Mouse (Mus musculus): Measurements from ENCODE around the gene Olfr1219. TPM values are rescaled to one million over a fixed set of nuclear protein-coding genes. Genes with fewer than 3 reads are reported as not detected.

Gene Olfr1219
- polyA plus RNA-seq (2015; fragmentation: Nextera tagmentation; extraction: Ambion mirVana): not detected in 2 replicates

- H3K4me1 ChIP-seq (ENCODE audit: control insufficient read depth, insufficient read depth, low read length): no peaks in the 10 kb centered on the region
- no peaks in the 10 kb centered on the region for H3K9me3 ChIP-seq (replicated peaks; ENCODE audit: control insufficient read depth, low read length)
- no peak for ATAC-seq (replicated peaks; ENCODE audit: extremely low read depth, insufficient read depth, low FRiP score)
- H3K27ac ChIP-seq (ENCODE audit: low read length): no peak within 1 kb of the TSS
- H3K4me3 ChIP-seq (ENCODE audit: low read length): no peak within 1 kb of the TSS
- no peak within 1 kb of the TSS for H3K4me2 ChIP-seq (ENCODE audit: low read depth, low read length)
- H3K36me3 ChIP-seq (ENCODE audit: control insufficient read depth, insufficient read depth): no peaks in the 10 kb centered on the region
- H3K9ac ChIP-seq (ENCODE audit: low read length): no peak within 1 kb of the TSS
- WGBS: 45% methylated on average over 1 of the region's 1 CpGs
- H3K27me3 ChIP-seq (ENCODE audit: control insufficient read depth, insufficient read depth, low read length): no peaks in the 10 kb centered on the region
Measured at GRCm38 (mm10) chr2:89083413-89083812, at the start of gene Olfr1219. TSS of gene Olfr1219 (minus strand) at chr2:89083513.

GRCm38 (mm10) chr2:89132954-89133353 is 49.6 kb upstream of the Olfr1219 start, which contains the start of gene Olfr1222:
TSS of gene Olfr1222 (minus strand) at chr2:89133054.
- Histone ChIP-seq H3K4me3 (ENCODE audit: low read length) (no peak within 1 kb of the TSS), H3K4me1 (ENCODE audit: control insufficient read depth, insufficient read depth, low read length) (no peaks in the 10 kb centered on the region), H3K9ac (ENCODE audit: low read length) (no peak within 1 kb of the TSS), H3K9me3 (replicated peaks; ENCODE audit: control insufficient read depth, low read length) (no peaks in the 10 kb centered on the region), H3K27me3 (ENCODE audit: control insufficient read depth, insufficient read depth, low read length) (no peaks in the 10 kb centered on the region), H3K27ac (ENCODE audit: low read length) (no peak within 1 kb of the TSS), H3K4me2 (ENCODE audit: low read depth, low read length) (no peak within 1 kb of the TSS), H3K36me3 (ENCODE audit: control insufficient read depth, insufficient read depth) (no peaks in the 10 kb centered on the region)
- WGBS: 24% methylated on average over 3 of the region's 3 CpGs
- no peak for ATAC-seq (replicated peaks; ENCODE audit: extremely low read depth, insufficient read depth, low FRiP score)

GRCm38 (mm10) chr2:89117183-89117582 is 33.9 kb upstream of the Olfr1219 start, which contains the start of gene Olfr1221:
TSS of gene Olfr1221 (minus strand) at chr2:89117283.
- no peak for ATAC-seq (replicated peaks; ENCODE audit: extremely low read depth, insufficient read depth, low FRiP score)
- no peak within 1 kb of the TSS for H3K4me2 ChIP-seq (ENCODE audit: low read depth, low read length)
- H3K27ac ChIP-seq (ENCODE audit: low read length): no peak within 1 kb of the TSS
- WGBS: 73% methylated on average over 2 of the region's 2 CpGs
- H3K36me3 ChIP-seq (ENCODE audit: control insufficient read depth, insufficient read depth): no peaks in the 10 kb centered on the region
- no peak within 1 kb of the TSS for H3K9ac ChIP-seq (ENCODE audit: low read length)
- H3K4me1 ChIP-seq (ENCODE audit: control insufficient read depth, insufficient read depth, low read length): no peaks in the 10 kb centered on the region
- H3K4me3 ChIP-seq (ENCODE audit: low read length): no peak within 1 kb of the TSS
- H3K27me3 ChIP-seq (ENCODE audit: control insufficient read depth, insufficient read depth, low read length): no peaks in the 10 kb centered on the region
- no peaks in the 10 kb centered on the region for H3K9me3 ChIP-seq (replicated peaks; ENCODE audit: control insufficient read depth, low read length)

GRCm38 (mm10) chr2:89106735-89107134 is 23.4 kb upstream of the Olfr1219 start, which contains the start of gene Olfr1220:
TSS of gene Olfr1220 (minus strand) at chr2:89106835.
- Histone ChIP-seq H3K36me3 (ENCODE audit: control insufficient read depth, insufficient read depth) (no peaks in the 10 kb centered on the region), H3K4me2 (ENCODE audit: low read depth, low read length) (no peak within 1 kb of the TSS), H3K9ac (ENCODE audit: low read length) (no peak within 1 kb of the TSS), H3K27me3 (ENCODE audit: control insufficient read depth, insufficient read depth, low read length) (no peaks in the 10 kb centered on the region), H3K4me3 (ENCODE audit: low read length) (no peak within 1 kb of the TSS), H3K4me1 (ENCODE audit: control insufficient read depth, insufficient read depth, low read length) (no peaks in the 10 kb centered on the region), H3K27ac (ENCODE audit: low read length) (no peak within 1 kb of the TSS), H3K9me3 (replicated peaks; ENCODE audit: control insufficient read depth, low read length) (no peaks in the 10 kb centered on the region)
- ATAC-seq (replicated peaks; ENCODE audit: extremely low read depth, insufficient read depth, low FRiP score): no peak
- WGBS: 70% methylated on average over 3 of the region's 3 CpGs

GRCm38 (mm10) chr2:89105651-89106050 is 22.3 kb upstream of the Olfr1219 start:
- Histone ChIP-seq H3K4me2 (ENCODE audit: low read depth, low read length) (no peak overlapping the region), H3K4me3 (ENCODE audit: low read length) (no peak overlapping the region), H3K9ac (ENCODE audit: low read length) (no peak overlapping the region), H3K27ac (ENCODE audit: low read length) (no peak overlapping the region), H3K4me1 (ENCODE audit: control insufficient read depth, insufficient read depth, low read length) (no peaks in the 10 kb centered on the region), H3K36me3 (ENCODE audit: control insufficient read depth, insufficient read depth) (no peaks in the 10 kb centered on the region), H3K9me3 (replicated peaks; ENCODE audit: control insufficient read depth, low read length) (no peaks in the 10 kb centered on the region), H3K27me3 (ENCODE audit: control insufficient read depth, insufficient read depth, low read length) (no peaks in the 10 kb centered on the region)
- no peak for ATAC-seq (replicated peaks; ENCODE audit: extremely low read depth, insufficient read depth, low FRiP score)

- Histone ChIP-seq H3K27me3 (ENCODE audit: control insufficient read depth, insufficient read depth, low read length) (no peaks in the 10 kb centered on the region), H3K9ac (ENCODE audit: low read length) (no peak overlapping the region), H3K9me3 (replicated peaks; ENCODE audit: control insufficient read depth, low read length) (no peaks in the 10 kb centered on the region), H3K27ac (ENCODE audit: low read length) (no peak overlapping the region), H3K4me3 (ENCODE audit: low read length) (no peak overlapping the region), H3K36me3 (ENCODE audit: control insufficient read depth, insufficient read depth) (no peaks in the 10 kb centered on the region), H3K4me2 (ENCODE audit: low read depth, low read length) (no peak overlapping the region), H3K4me1 (ENCODE audit: control insufficient read depth, insufficient read depth, low read length) (no peaks in the 10 kb centered on the region)
- 91% methylated on average over 1 of the region's 1 CpGs for WGBS
- no peak for ATAC-seq (replicated peaks; ENCODE audit: extremely low read depth, insufficient read depth, low FRiP score)
Measured at GRCm38 (mm10) chr2:89093848-89094247, 10.5 kb upstream of the Olfr1219 start.

GRCm38 (mm10) chr2:89081487-89081886 is 1.8 kb downstream of the Olfr1219 start:
- ATAC-seq (replicated peaks; ENCODE audit: extremely low read depth, insufficient read depth, low FRiP score): no peak
- H3K4me2 ChIP-seq (ENCODE audit: low read depth, low read length): no peak overlapping the region
- H3K4me1 ChIP-seq (ENCODE audit: control insufficient read depth, insufficient read depth, low read length): no peaks in the 10 kb centered on the region
- H3K4me3 ChIP-seq (ENCODE audit: low read length): no peak overlapping the region
- no peaks in the 10 kb centered on the region for H3K36me3 ChIP-seq (ENCODE audit: control insufficient read depth, insufficient read depth)
- H3K9me3 ChIP-seq (replicated peaks; ENCODE audit: control insufficient read depth, low read length): no peaks in the 10 kb centered on the region
- H3K27me3 ChIP-seq (ENCODE audit: control insufficient read depth, insufficient read depth, low read length): no peaks in the 10 kb centered on the region
- no peak overlapping the region for H3K9ac ChIP-seq (ENCODE audit: low read length)
- no peak overlapping the region for H3K27ac ChIP-seq (ENCODE audit: low read length)

GRCm38 (mm10) chr2:89061087-89061486 is 22.2 kb downstream of the Olfr1219 start, which contains the start of gene Olfr1218:
TSS of gene Olfr1218 (minus strand) at chr2:89061187.
- ATAC-seq (replicated peaks; ENCODE audit: extremely low read depth, insufficient read depth, low FRiP score): no peak
- Histone ChIP-seq H3K4me2 (ENCODE audit: low read depth, low read length) (no peak within 1 kb of the TSS), H3K27me3 (ENCODE audit: control insufficient read depth, insufficient read depth, low read length) (no peaks in the 10 kb centered on the region), H3K4me1 (ENCODE audit: control insufficient read depth, insufficient read depth, low read length) (no peaks in the 10 kb centered on the region), H3K4me3 (ENCODE audit: low read length) (no peak within 1 kb of the TSS), H3K9me3 (replicated peaks; ENCODE audit: control insufficient read depth, low read length) (no peaks in the 10 kb centered on the region), H3K36me3 (ENCODE audit: control insufficient read depth, insufficient read depth) (no peaks in the 10 kb centered on the region), H3K27ac (ENCODE audit: low read length) (no peak within 1 kb of the TSS), H3K9ac (ENCODE audit: low read length) (no peak within 1 kb of the TSS)

- no peaks in the 10 kb centered on the region for H3K27me3 ChIP-seq (ENCODE audit: control insufficient read depth, insufficient read depth, low read length)
- ATAC-seq (replicated peaks; ENCODE audit: extremely low read depth, insufficient read depth, low FRiP score): no peak
- H3K36me3 ChIP-seq (ENCODE audit: control insufficient read depth, insufficient read depth): no peaks in the 10 kb centered on the region
- 48% methylated on average over 2 of the region's 2 CpGs for WGBS
- no peak within 1 kb of the TSS for H3K4me2 ChIP-seq (ENCODE audit: low read depth, low read length)
- no peak within 1 kb of the TSS for H3K27ac ChIP-seq (ENCODE audit: low read length)
- no peaks in the 10 kb centered on the region for H3K4me1 ChIP-seq (ENCODE audit: control insufficient read depth, insufficient read depth, low read length)
- no peak within 1 kb of the TSS for H3K4me3 ChIP-seq (ENCODE audit: low read length)
- no peak within 1 kb of the TSS for H3K9ac ChIP-seq (ENCODE audit: low read length)
- no peaks in the 10 kb centered on the region for H3K9me3 ChIP-seq (replicated peaks; ENCODE audit: control insufficient read depth, low read length)
Measured at GRCm38 (mm10) chr2:89031965-89032364, 51.3 kb downstream of the Olfr1219 start, which contains the start of gene Olfr1217. TSS of gene Olfr1217 (minus strand) at chr2:89032065.
